Mouse (Mus musculus) cerebellum, adult 8-10 months (tissue): ENCODE measurements around the gene Sdad1.

Experiments
- DNase-seq: peaks from one replicate; pipeline ENCODE4 v3.0.0; 2022

The Sdad1 gene

DNA sequence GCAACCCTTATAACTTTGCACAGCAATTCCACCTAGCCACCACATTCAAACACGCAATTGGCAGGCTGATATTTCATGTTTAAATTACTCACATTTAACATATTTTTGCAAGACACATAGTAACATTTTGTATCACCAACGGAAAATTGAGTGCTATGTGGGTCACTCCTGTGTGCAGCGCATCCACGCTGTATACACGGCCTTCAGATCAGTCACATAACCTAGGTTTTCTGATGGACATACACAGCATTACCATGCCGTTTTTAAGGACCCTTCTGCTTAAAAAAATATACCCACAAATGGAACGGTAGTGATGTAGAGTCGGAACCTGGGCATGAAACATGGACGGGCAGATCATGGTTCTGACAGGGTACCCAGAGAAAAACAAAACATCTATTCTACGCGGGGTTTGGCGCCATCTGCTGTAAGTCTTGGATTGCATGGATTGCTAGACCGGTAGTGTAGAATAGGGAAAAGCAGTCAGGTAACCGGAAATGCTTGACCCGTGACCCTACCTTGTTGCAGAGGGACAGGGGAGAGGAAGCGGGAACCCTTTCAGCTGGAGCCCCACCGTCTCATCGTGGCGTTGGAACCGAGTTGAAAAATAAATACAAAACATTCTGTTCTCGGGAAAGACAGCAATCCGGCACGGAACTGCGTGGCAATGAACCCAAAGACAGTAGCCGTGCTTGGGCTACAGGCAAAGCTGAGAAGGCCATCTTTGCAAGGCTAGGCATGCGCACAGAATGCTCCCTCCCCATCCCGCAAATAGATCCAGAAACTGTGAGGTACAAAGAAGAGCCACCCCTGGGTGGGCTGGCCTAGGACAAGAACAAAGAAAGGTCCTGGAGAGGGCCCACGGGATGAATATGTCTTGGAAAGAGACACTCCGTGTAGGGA is 70.7 kb downstream of the Sdad1 start:
- DNase-seq, result peak; percentile 68

DNA sequence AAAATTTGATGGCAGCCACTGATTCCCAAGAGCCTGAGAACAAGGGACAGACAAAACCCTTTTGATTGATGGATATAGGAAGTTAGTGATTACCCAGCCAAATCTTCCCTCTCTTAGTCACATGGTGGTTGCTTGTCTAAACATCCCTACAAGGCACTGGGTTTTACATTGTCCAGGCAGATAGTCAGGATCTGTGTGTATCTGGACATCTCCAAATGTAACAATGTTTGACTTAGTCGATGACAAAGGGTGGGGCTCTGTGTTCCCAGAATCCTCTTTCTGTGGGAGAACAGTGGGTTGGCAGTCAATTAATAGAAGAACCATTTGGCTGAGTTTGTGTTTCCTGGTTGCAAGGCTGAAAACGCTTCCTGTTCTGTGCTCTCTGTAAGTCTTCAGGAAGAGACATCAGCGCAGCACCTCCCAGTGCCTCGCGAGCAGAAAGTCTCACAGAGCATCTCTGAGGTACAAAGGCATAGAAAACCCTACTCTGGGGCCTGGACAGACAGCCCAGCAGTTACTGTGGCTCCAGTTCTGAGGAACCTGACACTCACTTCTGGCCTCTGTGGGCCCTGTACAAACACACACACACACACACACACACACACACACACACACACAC is 75.2 kb downstream of the Sdad1 start:
- no peak for DNase-seq
